Mouse (Mus musculus) thymus, adult 2 months (tissue): Measurements from ENCODE around the gene 2510002D24Rik. TPM values are rescaled to one million over a fixed set of nuclear protein-coding genes. Genes with fewer than 3 reads are reported as not detected.
"Not testable (repeated sequence)": the region's sequence is repeated elsewhere in the genome, so short reads cannot be mapped to it uniquely, and the experiment has no call there.

Experiments used
- DNase-seq: peaks from one replicate; pipeline ENCODE4 v3.0.0; 2021
- H3K27ac ChIP-seq: fragments of 200-500 bp; 2 replicates; pipeline ENCODE4 v1.5.1; 2012; ENCODE audit warnings: low read length, control low read depth; ENCODE audit not compliant: control insufficient read depth, insufficient read depth
- H3K27me3 ChIP-seq: fragments of 200-500 bp; 2 replicates; pipeline ENCODE4 v1.6.1; 2012; ENCODE audit warnings: mild to moderate bottlenecking, low read length, moderate library complexity, mixed read lengths; ENCODE audit not compliant: control insufficient read depth, insufficient read depth
- H3K36me3 ChIP-seq: fragments of 200-500 bp; 2 replicates; pipeline ENCODE4 v1.6.1; 2012; ENCODE audit warnings: mild to moderate bottlenecking, low read length, moderate library complexity; ENCODE audit not compliant: control insufficient read depth, insufficient read depth
- H3K4me1 ChIP-seq: fragments of 200-500 bp; replicated peaks from 2 replicates; pipeline ENCODE4 v1.6.1; 2012; ENCODE audit warnings: low read length; ENCODE audit not compliant: control insufficient read depth, insufficient read depth
- H3K4me3 ChIP-seq: fragments of 200-500 bp; 2 replicates; pipeline ENCODE4 v1.5.1; 2012; ENCODE audit warnings: mild to moderate bottlenecking, low read length, control low read depth, moderate library complexity; ENCODE audit not compliant: control insufficient read depth, insufficient read depth
- CTCF ChIP-seq: fragments of 200-500 bp; IDR thresholded peaks from 2 replicates; pipeline ENCODE4 v1.5.1; 2012; ENCODE audit warnings: mild to moderate bottlenecking, control low read depth, low read length, moderate library complexity, borderline replicate concordance; ENCODE audit not compliant: control insufficient read depth, poor library complexity, insufficient read depth; ENCODE audit errors: extremely low read depth
- POLR2A ChIP-seq: fragments of 200-500 bp; IDR thresholded peaks from 2 replicates; pipeline ENCODE4 v1.6.1; 2012; ENCODE audit warnings: mild to moderate bottlenecking, low read length, control low read depth, moderate library complexity; ENCODE audit not compliant: control insufficient read depth, poor library complexity, insufficient read depth; ENCODE audit errors: extremely low read depth
- WGBS: fragments of 180-500 bp; shearing (Covaris S2); methylation state at CpG from one replicate; pipeline ENCODE4 v1.1.7; 2018; 5-methylcytosine and 5-hydroxymethylcytosine counted together
- polyA plus RNA-seq: library from polyadenylated mRNA; depleted of rRNA; stranded (reverse); fragments of >200 nt; gene quantifications from 2 replicates; pipeline ENCODE4 v1.2.3, GENCODE M21; 2012

The 2510002D24Rik gene
- polyA plus RNA-seq, 1 experiment, result 78.3 TPM

DNA sequence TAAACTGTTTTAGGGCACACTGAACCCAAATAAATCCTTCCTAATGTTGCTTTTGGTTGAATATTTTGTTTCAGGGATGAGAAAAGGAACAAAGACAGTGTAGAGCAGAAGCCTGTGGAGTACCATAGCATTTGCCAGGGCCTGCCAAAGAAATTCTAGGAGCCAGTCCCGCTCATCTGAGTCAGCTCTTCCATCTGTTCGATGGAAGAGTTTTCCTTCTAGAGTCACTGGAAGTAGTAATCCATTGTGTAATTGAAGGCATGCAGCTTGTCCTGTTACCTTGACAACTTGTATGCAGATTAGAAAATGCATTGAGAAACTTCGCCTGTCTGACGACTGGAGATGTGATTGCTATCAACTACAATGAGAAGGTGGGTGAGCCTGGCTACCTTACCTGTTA, 13.5 kb upstream of the 2510002D24Rik start:
- DNase-seq, result no peak
- Histone ChIP-seq H3K27me3 (no peaks in the 10 kb centered on the region), H3K4me1 (no peaks in the 10 kb centered on the region), H3K36me3 (peaks cover 97% of the 10 kb centered on the region), H3K27ac (no peak overlapping the region), H3K4me3 (no peak overlapping the region)
- no peak for TF ChIP-seq CTCF
- no peak for TF ChIP-seq POLR2A
- WGBS, result 94% methylated on average over 4 of the region's 4 CpGs

DNA sequence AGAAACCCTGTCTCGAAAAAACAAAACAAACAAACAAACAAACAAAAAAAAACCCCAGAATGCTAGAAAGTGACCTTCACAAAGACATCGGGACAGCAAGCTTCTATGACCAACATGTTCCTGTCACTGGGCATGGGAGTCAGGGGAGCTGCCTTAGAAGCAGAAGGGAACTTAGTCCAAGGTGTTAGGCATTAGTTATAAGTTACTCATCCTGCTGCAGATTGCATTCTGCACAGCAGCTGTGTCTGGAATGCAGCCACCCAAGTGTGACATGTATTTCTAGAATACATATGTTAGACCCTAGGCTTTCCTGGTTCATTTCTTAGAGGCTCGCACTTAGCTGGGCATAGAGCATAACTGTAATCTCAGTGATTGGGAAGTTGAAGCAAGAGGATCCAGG, 7.7 kb upstream of the 2510002D24Rik start:
- Histone ChIP-seq H3K27ac (no peak overlapping the region), H3K4me3 (no peak overlapping the region), H3K36me3 (peaks cover 78% of the 10 kb centered on the region), H3K4me1 (no peaks in the 10 kb centered on the region), H3K27me3 (no peaks in the 10 kb centered on the region)
- TF ChIP-seq POLR2A, result no peak
- TF ChIP-seq CTCF, result no peak
- WGBS, result 97% methylated on average over 3 of the region's 3 CpGs
- DNase-seq, result no peak

DNA sequence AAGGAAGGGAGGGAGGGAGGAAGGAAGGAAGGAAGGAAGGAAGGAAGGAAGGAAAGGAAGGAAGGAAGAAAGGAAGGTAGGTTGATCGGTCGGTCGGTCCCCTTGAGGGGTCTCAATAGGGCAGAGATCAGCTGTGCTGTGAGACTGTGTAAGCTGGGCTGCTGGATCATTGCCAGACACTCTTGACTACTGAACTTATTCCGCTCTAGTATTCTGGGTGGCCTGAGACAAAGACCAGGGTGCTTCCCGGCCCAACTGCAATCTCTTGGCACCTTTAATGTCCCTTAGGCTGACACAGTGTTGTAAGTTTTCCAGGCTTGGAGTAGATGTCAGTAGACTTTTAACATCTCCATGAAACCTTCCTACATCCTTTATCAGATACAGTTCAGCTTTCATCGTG, 7.3 kb upstream of the 2510002D24Rik start:
- Histone ChIP-seq H3K4me1 (no peaks in the 10 kb centered on the region), H3K4me3 (no peak overlapping the region), H3K27ac (no peak overlapping the region), H3K36me3 (peaks cover 76% of the 10 kb centered on the region), H3K27me3 (no peaks in the 10 kb centered on the region)
- 94% methylated on average over 6 of the region's 6 CpGs for WGBS
- TF ChIP-seq POLR2A (no peak), CTCF (no peak)
- DNase-seq, result no peak

GRCm38 (mm10) chr16:18833486-18833885, 2.9 kb upstream of the 2510002D24Rik start:
- H3K4me1 ChIP-seq, result peaks cover 2% of the 10 kb centered on the region
- H3K4me3 ChIP-seq, result no peak overlapping the region
- H3K36me3 ChIP-seq, result peaks cover 38% of the 10 kb centered on the region
- DNase-seq, result no peak
- no peak overlapping the region for H3K27ac ChIP-seq
- TF ChIP-seq CTCF, result no peak
- TF ChIP-seq POLR2A, result no peak
- WGBS, result 94% methylated on average over 2 of the region's 2 CpGs
- H3K27me3 ChIP-seq, result no peaks in the 10 kb centered on the region

DNA sequence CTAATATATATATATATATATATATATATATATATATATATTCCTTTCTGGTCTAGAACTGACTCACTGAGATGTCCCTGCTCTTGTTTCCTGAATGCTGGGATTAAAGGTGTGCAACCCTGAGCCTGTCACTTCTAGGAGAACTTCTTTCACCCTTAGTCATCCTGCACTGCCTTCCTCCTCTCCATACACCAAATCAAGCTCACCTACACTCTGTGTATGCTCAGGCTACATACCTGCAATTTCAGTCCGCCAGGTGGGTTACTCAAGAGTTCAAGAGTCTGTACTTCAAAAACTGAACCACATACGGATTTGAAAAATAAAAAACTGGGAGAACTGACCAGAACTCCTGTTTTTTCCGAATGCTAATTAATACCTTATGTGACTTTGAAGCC, 308 bp upstream of the 2510002D24Rik start:
- Histone ChIP-seq H3K4me1 (peaks cover 2% of the 10 kb centered on the region), H3K4me3 (no peak overlapping the region), H3K36me3 (peaks cover 22% of the 10 kb centered on the region), H3K27ac (no peak overlapping the region), H3K27me3 (no peaks in the 10 kb centered on the region)
- TF ChIP-seq CTCF (no peak), POLR2A (no peak)
- WGBS, result 36% methylated on average over 3 of the region's 3 CpGs
- DNase-seq, result no peak

DNA sequence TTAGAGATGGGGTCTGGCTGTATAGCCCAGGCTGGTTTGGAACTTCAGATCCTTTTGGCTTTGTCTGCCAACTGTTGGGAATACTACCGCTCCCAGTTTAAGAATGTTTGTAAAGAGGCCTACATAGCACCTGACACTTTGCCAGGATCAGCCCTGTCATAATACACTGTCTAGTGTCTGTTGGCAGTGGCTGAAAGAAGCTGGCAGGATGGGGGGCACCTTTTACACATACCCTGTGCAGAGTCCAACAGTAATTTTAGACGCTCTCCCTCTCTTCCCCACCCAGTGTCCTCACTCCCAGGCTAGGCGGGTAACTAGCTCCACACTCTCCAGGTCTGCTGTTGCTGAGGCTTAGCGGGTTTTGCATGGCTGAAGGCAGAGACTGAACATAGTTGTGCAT, 2.0 kb downstream of the 2510002D24Rik start:
- DNase-seq, result no peak
- Histone ChIP-seq H3K27ac (no peak overlapping the region), H3K27me3 (no peaks in the 10 kb centered on the region), H3K4me3 (no peak overlapping the region), H3K4me1 (peaks cover 2% of the 10 kb centered on the region), H3K36me3 (peaks cover 7% of the 10 kb centered on the region; the same call in 1 of the 2 replicates)
- TF ChIP-seq CTCF, result no peak
- no peak for TF ChIP-seq POLR2A
- 98% methylated on average over 4 of the region's 4 CpGs for WGBS

DNA sequence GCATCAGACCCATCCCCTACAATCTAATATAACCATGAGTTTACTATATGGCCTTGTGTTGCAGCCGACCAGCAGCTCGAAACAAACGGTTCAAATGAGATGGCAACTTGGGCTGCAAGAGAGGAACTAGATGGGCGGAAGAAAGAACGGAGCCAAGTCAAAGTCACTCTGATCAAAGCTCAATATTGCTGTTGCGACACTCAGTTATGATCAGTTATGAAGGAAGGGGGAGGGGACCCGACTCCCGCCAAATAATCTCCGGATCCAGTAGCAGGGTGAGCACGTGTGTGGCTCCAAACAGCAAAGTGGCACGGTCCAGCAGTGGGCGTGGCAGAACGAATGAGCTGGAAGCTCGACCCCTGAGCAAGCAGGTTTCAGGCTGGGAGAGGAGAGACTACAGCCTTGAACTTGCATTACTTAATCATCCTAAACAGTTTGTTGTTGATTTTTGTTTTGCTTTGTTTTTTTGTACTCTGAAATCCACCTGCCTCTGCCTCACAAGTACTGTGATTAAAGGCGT, 10.0 kb downstream of the 2510002D24Rik start:
- Histone ChIP-seq H3K27me3 (no peaks in the 10 kb centered on the region), H3K27ac (no peak overlapping the region), H3K4me3 (no peak overlapping the region), H3K36me3 (no peaks in the 10 kb centered on the region), H3K4me1 (no peaks in the 10 kb centered on the region)
- WGBS, result 94% methylated on average over 15 of the region's 15 CpGs
- no peak for TF ChIP-seq POLR2A
- no peak for TF ChIP-seq CTCF
- no peak for DNase-seq

GRCm38 (mm10) chr16:18849521-18850190, 13.3 kb downstream of the 2510002D24Rik start:
- 91% methylated on average over 16 of the region's 17 CpGs for WGBS
- not testable (repeated sequence) for DNase-seq, H3K4me1 ChIP-seq, H3K4me3 ChIP-seq, H3K36me3 ChIP-seq, H3K27me3 ChIP-seq, H3K27ac ChIP-seq
